Mouse (Mus musculus) kidney, adult 11 months (tissue): Measurements from ENCODE around the gene Tgfbrap1.
A peak's percentile ranks its signal among the peaks of the same experiment; 100 is the strongest.
"Not testable (repeated sequence)": the region's sequence is repeated elsewhere in the genome, so short reads cannot be mapped to it uniquely, and the experiment has no call there.

Experiments used
- DNase-seq: peaks from one replicate; pipeline ENCODE4 v3.0.0; 2022

Tgfbrap1 gene

DNA sequence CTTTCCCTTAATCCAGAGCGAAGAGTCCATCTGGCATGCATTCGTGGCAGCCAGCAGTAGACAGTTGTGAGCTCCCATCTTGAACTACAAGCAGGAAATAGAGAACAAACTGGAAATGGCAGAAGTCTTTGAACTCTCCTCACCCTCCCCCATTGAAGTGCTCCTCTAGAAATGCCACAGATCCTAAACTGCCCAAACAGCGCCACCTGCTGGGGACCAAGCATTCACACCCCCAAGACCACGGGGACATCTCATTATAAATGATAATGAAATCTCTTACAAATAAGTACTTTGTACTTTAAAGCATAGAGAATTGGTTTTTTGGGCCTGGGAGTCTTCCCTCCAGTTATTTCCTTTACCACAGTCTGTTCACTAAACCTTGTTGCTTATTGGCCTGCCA lies 12.1 kb upstream of the Tgfbrap1 start:
- no peak for DNase-seq

DNA sequence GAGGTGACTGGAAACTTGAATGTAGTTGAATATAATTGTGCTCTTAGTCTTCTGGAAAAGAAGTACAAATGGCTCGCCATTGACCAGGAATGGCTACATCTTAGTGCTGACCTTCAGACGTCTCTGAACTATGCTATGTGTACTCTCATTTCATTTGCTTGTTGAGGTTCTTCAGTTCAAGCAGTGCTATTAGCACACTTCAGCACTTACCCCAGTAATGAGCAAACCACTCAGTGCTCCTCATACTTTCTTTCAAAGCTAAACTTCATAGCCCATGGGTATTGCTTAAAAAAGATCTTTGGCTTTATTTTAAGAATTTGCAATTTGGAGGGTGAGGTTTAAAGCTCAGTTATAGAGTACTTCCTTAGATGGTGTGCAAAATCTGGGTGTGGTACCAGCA lies 10.3 kb upstream of the Tgfbrap1 start:
- DNase-seq: no peak

DNA sequence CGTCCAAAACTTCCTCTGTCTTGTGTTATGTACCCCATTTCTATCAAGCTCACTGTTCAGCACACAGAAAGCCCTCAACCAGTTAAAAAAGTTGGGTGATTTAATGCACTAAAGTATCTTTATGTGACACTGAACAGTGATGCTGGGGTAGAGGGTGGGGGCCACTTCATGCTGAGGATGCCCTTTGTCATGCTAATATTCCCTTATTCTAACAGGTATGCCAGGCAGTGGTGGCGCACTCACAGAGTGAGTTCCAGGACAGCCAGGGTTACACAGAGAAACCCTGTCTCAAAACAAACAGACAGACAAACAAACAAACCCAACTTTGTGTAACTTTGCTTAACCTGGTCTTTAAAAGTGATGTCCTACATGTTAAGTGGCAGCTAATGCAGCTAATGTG lies 4.2 kb downstream of the Tgfbrap1 start:
- DNase-seq: no peak

DNA sequence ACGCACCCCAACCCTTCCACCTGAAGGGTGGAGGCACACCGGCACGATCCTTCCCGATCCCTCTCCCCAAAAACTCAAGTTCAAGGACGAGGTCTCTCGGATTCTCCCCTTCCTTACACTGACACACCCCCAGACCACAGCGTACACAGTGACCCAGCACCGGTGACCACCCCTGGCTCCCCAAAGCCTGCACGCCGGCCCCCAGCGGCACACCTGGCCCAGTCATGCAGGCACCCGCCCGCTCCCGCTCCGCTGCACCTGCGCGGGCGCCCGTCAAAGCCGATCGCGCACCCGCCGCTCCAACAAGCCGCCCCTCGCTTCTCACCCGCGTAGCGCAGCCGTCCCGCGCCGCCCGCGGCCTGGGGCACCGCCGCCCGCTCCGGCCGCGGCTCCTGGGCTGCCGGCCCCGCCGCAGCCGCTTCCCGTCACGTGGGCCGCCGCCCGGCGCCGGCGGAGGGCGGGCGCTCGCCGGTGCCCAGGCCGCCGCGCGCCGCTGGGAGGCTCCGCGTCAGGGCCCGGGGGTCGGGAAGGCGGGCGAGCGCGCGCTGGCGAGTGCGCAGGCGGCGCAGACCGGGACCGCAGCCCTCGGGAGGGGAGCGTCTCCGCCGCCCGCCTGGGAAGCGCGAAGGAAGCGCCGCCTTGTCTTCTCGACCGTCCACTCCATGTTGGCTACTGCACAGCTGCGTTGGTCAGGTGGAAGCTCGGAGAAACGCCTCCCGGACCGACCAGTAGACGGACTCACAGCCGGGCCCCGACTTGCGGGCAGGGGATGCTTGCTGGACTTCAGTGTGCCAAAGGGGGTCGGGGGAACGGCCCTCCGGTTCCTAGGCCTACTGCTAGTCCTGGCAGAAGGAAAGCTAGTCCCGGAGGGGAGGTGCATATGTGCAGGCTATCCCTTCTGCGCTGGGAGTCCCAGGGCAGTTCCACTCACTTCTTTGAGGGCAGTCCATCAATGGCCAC lies 6.1 kb downstream of the Tgfbrap1 start:
- DNase-seq: peak; percentile 77

DNA sequence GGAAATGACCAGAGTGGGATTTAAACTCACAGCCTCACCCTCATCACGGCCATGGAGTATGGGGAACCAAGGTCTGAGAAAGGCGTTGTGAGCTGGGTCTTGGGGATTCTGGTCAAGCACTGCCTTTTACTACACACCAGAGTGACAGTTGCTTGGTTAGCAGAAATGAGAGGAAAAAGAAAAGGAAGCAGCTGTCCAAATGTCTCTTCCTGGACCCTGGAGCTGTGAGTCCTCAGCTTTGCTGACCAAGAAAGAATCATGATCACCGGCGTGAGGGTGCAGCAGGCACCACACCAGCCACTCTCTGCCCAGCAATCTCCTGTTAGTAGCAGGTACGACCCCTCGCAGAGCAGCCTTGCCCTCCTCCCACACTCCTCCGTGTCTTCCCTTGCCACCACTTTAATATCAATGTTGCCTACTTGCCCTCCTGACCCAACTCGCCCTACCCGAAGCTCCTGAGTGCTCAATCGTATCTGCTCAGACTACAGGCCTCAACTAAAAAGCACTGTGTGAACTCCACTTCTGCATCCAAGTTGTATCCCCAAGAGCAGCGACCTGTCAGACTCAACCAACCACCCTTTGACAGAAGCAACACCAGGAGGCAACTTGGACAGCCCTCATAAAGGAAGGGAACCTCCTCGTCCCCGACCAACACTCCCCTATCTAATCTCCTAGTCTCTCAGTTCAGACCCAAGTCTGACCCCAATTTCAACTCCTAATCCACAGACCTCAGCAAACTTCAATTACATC lies 7.0 kb downstream of the Tgfbrap1 start:
- DNase-seq: no peak

DNA sequence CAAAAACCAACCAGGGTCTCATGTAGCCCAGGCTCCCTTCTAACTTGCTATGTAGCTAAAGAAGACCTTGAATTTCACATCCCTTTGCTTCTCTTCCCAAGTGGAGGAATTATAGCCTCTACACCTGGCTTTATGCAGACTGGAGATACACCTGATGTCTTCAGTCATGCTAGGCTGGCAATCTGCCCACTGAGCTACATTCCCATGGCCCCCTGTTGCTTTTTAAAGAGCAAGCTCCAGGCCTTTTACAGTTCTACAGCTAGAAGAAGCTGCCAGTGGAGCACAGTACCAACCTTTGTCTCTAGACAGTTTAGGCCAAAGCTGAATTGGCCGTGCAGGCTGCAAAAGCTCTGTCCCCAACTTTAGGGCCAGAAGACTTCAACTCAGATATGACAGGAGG lies 8.0 kb downstream of the Tgfbrap1 start:
- DNase-seq: no peak

DNA sequence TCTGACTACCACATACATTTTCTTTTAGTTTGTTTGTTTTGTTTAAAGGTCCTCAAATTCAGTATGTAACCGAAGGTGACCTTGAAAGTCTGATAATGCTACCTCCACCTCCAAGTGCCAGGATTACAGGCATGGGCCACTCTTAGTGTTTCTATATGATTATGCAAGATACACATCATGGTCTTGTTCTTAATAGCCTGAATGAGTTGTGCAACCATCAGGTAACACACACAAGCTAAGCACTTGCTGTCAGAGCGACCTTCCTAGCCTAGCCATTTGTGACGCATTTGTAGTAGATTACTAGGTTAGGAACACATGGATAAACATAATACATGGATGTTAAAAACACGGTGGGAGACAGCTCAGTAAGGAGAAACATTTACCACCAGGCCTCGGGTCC lies 15.5 kb downstream of the Tgfbrap1 start:
- DNase-seq: no peak

DNA sequence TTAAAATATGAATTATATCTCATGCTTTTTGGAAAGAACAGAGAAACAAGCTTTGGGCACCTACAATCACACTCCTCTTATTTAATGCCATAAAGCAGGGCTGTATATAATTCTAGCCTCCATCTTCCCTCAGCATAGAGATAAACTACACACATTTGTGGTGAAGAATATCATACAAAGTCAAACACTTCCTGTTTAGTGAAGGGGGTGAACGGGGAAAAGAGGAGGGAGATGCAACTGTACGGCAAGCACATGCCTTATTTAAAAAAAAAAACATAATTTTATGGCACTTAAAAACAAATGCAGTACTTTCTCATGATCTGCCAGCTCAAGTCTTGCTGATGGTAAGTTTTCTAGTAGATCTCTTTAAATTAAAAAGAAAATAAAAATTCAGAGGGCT lies 20.3 kb downstream of the Tgfbrap1 start:
- no peak for DNase-seq

DNA sequence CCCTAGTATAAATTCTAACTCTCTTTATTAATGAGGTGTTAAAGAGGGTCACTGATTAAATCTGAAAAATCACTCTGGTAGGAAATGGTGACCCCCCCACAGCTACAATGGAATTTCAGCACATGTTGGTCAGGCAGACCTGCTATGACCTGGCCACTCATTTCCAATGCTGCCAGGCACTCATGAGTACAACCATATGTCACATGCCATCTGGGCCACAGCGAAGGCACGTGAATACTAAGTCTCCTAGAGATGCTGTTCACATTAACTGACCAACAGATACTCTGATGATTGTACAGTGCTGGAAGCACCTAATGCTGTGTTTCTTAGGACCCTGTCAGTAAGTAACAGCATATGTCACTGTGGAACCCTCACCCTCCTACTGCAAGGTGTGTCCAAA lies 23.6 kb downstream of the Tgfbrap1 start:
- no peak for DNase-seq

DNA sequence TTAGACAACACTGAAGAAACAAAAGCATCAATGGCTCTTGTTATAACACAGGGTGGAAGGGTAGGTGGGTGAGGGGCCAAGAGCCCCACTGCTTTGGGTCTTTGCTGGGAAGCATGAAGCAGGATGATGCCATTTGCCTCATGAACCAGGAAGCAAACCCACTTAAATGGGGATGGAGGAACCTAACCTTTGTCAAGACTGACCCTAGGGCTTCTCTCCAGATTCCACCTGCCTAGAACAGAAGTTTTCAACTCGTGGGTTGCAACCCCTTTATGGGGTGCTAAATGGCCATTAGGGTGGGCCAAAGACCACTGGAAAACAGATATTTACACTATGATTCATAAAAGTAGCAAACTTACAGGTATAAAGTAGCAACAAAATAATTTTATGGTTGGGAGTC lies 25.9 kb downstream of the Tgfbrap1 start:
- DNase-seq: no peak

DNA sequence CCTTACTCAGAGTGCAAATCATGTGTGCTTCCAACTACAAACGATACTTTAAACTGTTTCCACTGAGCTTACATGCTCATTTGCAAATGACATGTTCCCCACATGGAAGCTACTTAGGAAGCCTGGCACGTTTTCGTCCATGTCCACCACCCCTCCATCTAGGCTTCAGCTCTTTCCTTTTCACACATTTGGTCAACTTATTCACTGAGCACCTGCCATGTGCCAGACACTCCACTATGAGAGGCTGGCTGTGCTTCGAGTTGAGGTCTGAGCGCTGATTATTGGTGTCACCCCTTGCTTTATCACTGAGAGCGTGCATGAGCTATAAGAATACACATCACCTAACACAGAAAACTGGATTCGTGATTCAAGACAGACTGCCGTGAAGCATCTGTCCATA lies 26.4 kb downstream of the Tgfbrap1 start:
- no peak for DNase-seq

DNA sequence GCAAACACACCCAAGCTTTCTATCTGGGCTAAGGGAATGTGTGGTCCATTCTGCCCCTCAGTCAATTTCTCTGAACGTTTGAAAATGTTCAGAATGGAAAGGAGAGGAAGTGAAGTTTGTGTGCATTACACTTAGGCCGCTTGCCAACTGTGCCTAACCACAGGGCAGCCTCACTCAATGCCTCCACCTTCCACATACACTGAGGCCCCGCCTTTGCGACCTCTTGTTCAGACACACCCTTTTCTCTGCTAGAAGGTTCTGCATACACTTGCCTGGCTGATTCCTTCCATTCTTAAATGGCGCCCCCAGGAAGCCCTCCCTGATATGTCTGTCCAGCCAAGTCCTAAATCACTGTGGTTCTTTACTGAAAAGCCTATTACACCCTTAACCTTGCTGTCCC lies 27.7 kb downstream of the Tgfbrap1 start:
- no peak for DNase-seq

DNA sequence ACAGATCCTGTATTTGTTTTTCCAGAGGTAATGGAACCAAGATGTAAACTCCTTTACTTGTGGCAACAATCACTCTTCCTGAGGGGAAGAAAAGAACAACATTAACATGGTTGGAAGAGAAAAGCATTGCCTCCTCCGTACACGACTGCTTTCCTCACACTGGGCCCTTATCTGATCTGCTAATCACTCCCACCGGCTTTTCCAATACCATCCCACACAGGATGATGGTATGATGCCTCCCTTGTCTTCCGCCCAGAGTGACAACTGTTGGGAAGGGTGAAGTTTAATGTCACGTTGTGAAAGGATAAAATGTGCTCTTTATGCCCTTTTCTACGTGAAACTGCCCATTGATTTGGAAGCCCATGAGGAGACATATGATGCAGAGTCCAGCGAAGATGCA lies 30.9 kb downstream of the Tgfbrap1 start:
- no peak for DNase-seq

DNA sequence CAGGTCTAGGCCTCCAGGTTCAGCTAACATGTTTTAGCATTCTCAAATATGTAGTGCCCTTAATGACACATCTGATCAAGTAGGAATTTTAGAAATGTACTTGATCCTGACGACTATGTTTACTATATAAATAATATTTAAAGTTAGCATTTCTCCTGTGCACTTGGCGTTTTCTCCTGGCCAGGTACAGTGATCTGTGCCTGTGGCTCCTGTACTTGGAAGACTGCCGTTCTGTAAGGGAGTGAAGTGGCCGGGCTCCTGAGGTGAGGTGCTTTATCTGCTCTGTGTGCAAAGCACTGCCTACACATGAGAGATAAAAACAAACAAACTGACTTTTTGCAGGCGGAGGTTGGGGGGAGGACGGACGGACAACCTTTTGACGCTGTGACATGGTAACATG lies 31.9 kb downstream of the Tgfbrap1 start:
- no peak for DNase-seq

DNA sequence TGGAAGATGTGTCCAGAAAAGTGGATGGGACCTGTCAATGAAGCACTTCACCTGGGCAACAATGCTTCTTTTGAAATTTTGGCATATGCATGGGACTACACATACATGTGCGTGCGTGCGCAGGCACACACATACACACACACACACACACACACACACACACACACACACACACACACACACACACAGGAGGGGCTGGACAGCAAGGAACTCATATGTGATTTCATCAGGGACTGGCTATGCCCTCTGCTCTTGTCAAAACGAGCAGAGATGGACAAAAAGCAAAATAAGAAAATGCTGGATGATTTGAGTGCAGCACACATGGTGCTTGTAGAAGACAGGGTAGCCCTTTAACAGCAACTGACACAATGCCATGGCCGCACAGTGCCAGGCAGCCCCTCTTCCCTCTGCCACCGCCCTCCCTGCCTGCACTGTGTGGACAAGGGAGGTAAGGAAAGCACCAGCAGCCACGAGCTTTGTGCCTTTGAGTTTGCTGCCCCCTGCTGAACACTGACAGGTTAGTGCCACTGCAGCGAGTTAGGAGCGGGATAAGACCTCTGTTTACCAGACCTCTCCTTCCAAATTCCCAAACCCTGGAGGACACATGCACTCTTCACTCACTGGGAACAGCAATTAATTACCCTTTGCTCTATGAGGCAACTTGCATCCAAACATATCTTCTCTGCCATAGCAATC lies 32.7 kb downstream of the Tgfbrap1 start:
- peak; percentile 17 for DNase-seq

DNA sequence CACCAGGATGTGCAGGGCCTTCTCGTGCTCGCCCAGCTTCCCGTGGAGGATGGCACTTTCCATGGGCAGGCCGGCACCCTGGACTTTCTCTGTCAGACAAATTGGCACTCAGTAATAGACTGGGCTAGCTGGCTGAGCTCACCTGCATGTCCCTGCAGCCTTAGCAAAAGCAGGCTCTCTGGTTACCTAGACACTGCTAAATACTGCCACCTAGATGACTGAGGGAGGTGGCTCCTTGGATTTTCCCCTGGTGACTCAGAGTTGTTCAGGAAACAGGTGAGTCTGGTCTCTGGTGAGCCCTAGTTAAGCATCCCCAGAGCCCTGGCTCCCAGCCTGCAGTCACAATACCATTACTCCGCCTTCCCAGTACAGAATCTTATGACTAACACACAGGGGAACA lies 46.5 kb downstream of the Tgfbrap1 start:
- DNase-seq: no peak

DNA sequence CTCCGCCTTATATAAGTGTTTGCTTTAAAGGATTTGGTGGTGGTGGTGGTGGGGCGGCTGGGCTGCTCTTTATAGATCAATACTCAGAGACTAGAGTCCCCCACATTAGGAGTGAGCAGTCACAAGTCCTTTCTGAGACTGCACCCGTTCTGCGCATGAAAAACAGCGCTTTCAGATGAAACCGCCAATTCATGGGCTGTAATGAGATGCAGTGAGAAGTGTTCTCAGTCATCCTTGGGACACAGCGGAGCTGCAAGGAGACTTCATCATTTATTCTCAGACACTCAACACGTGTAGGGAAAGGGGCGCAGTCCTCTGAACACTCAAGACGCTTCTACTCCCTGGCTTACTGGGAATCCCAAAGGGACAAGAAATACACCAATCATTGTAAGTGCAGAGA lies 50.6 kb downstream of the Tgfbrap1 start:
- DNase-seq: no peak

DNA sequence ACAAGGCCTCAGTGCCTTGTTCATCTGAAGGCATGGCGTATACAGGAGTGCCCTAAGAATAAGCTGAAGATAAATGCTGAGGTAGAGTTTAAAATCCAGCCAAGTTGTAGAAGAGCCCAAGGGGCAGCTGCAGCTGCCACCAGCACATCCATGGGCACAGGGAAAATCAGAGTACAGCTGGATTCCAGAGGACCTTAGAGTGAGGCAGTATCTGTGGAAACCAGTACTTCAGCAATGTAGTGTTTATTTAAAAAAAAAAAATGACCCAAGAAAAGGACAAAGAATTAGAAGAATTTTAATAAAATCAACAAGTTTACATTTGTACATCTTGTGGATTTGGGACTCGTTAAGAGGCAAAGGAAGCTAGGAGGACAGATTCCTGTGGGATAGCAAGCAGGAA lies 51.4 kb downstream of the Tgfbrap1 start:
- no peak for DNase-seq

DNA sequence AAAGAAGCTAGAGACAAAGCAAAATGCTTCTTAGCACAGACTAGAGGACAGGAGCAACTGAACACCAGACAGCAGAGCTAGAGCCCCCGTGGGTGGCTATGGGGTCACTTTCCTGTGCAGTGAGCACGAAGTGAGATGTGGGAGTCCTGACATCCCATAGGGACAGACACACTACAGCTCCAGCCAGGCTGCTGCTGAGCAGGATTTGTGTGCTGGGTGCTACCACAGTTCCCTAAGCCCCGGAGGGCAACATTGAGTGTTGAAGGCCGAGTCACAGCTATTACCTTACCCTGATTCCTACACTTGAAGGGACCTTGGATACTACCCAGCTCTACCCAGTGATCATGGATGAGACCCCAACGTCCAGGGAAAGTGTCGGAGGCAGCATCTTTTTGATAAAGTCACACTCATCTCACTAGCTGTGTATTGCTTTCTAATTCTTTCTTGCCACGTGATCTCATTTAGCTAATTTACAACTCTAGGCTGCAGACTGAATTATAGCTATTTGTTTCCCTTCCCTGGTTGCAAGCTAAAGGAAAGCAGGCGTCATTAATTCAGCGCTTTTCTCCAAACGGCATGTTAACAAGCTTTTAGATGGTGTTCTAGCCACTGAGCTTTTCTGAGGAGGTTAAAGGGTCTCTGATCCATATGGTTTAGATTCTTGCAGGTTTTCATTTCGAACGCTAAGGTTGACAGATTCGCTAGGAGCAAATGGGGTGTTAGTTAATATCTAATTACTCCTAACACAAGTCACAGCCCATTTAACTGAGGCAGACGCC lies 53.0 kb downstream of the Tgfbrap1 start:
- peak; percentile 4 for DNase-seq

DNA sequence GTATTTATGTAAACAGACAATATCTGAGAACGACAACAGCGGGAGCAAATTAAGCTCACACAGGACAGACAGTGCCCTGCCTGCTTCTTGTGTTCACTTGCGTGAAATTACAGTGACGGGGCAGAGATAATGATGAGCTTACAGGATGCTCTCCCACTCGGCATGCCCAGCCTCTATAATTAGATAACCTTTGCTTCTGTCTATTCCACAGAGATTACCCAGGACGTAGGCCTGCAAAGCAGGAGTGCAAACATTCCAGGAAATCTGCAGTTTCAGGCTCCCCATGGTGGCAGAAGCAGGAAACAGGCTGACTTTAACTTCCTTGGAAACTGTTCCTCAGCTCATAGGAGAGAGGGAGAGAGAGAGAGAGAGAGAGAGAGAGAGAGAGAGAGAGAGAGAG lies 56.2 kb downstream of the Tgfbrap1 start:
- no peak for DNase-seq

DNA sequence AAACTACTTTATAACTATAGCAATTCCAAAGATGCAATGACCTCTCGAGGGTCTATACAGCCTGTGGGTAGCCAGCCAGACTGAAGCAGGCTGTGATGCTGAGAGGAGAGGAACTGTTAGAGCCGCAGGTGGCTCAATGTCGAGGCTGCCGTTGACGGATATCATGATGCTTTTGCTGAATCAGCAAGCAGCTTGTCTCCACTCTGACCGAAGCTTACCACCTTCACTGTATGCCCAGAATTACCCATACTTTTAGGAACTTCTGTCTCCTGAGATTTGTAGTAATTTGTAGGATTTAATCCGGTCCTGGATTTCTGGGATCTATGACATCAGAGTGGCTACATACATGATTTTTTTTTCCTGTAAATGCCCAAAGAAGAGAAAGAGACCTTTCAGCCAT lies 62.4 kb downstream of the Tgfbrap1 start:
- no peak for DNase-seq

DNA sequence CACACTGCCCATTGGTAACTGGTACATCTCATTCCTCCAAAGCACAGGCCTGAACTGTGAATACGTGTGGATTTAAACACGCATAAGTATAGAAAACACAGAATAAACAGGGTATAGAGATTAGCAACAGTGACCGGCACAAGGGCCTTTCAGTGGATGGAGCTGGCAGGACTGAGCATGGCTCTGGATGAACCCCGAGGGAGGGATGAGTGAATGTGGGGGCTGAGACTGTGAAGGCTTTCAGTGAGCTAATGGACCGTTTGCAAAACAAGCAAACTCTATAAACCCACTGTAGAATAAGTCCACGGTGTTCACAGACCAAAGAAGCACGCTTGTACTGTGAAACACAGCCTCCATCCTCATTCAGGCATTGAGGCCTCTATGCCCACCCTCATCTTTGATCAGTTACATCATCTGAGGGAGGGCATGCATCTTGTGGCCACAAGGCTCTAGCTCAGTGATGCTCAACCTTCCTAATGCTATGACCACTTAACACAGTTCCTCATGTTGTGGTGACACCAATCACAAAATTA lies 83.2 kb downstream of the Tgfbrap1 start:
- DNase-seq: not testable (repeated sequence)

DNA sequence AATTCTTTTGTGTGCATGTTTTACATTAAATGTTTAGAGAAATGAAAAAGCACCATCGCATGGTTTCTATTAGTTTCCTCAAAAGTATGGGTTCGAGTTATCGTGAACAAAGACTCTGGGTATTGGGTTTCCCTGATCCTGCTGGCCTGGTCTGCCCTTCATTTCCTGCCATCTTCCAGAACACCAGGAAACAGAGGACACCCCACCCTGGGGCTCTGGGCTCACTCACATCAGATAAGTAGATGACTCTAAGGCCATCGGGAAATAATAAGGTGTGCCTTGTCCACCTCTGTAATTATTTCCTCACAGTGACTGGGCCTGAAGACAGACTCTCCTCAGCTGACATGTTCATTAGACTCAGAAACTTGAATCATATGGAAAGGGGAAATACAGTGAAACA lies 88.0 kb downstream of the Tgfbrap1 start:
- no peak for DNase-seq
